Mouse (Mus musculus) forebrain, embryonic 13.5 days (tissue): ENCODE measurements around the gene Atp1a3. TPM values are rescaled to one million over a fixed set of nuclear protein-coding genes. Genes with fewer than 3 reads are reported as not detected.

Experiments
- ATAC-seq: fragments of 200-750 bp; cut with Nextera tagmentation; 2 replicates; pipeline ENCODE4 v1.8.0; 2017
- H3K27ac ChIP-seq: fragments of 300-500 bp; sonication (generic); 2 replicates; pipeline ENCODE4 v1.5.1; 2015; ENCODE audit warnings: inconsistent platforms, mild to moderate bottlenecking, moderate library complexity
- H3K27me3 ChIP-seq: fragments of 300-500 bp; sonication (generic); 2 replicates; pipeline ENCODE4 v1.6.1; 2015; ENCODE audit warnings: mild to moderate bottlenecking, inconsistent platforms
- H3K36me3 ChIP-seq: fragments of 300-500 bp; sonication (generic); 2 replicates; pipeline ENCODE4 v1.6.1; 2015; ENCODE audit warnings: mild to moderate bottlenecking, inconsistent platforms; ENCODE audit not compliant: poor library complexity, severe bottlenecking
- H3K4me1 ChIP-seq: fragments of 300-500 bp; sonication (generic); 2 replicates; pipeline ENCODE4 v1.6.1; 2015; ENCODE audit warnings: inconsistent platforms
- H3K4me2 ChIP-seq: fragments of 300-500 bp; sonication (generic); 2 replicates; pipeline ENCODE4 v1.6.1; 2015; ENCODE audit warnings: inconsistent platforms, mild to moderate bottlenecking, moderate library complexity
- H3K4me3 ChIP-seq: fragments of 300-500 bp; sonication (generic); 2 replicates; pipeline ENCODE4 v1.5.1; 2015; ENCODE audit warnings: mild to moderate bottlenecking, inconsistent platforms
- H3K9ac ChIP-seq: fragments of 300-500 bp; sonication (generic); 2 replicates; pipeline ENCODE4 v1.6.1; 2015; ENCODE audit warnings: mild to moderate bottlenecking, inconsistent platforms
- H3K9me3 ChIP-seq: fragments of 300-500 bp; sonication (generic); replicated peaks from 2 replicates; pipeline ENCODE4 v1.6.1; 2016; ENCODE audit warnings: inconsistent platforms
- WGBS: fragments of 180-500 bp; shearing (Covaris S2); methylation state at CpG from one replicate; pipeline ENCODE4 v1.1.7; 2015; 5-methylcytosine and 5-hydroxymethylcytosine counted together
- polyA plus RNA-seq: library from polyadenylated mRNA; unstranded; fragments of >200 nt; fragmentation: Nextera tagmentation; extraction: Ambion mirVana; gene quantifications from 2 replicates; pipeline ENCODE4 v1.2.1, GENCODE M21; 2015

Gene Atp1a3
- polyA plus RNA-seq, 1 experiment from 2014 or later: 95.0 TPM

DNA sequence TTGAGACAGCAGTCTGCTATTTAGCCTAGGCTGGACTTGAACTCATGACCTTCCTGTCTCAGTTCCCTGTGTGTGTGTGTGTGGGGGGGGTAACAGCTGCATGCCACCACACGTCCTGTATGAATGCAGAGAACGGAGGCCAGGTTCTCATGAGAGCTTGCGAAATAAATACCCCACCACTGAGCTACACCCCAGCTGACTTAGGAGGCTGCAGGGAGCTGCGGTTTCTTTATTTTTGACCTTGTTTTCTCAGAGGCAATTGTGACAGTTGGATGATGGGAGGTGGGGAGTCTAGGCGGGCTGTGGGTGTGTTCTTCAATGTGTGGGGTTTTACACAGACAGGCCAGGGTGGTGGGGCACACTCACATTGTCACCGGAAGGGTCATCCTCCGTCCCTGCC, 5.5 kb downstream of the Atp1a3 start:
- no peak overlapping the region for H3K27ac ChIP-seq
- ATAC-seq: no peak
- H3K4me1 ChIP-seq: peaks cover 25% of the 10 kb centered on the region
- H3K9ac ChIP-seq: no peak overlapping the region
- H3K4me2 ChIP-seq: no peak overlapping the region
- H3K9me3 ChIP-seq: no peaks in the 10 kb centered on the region
- H3K36me3 ChIP-seq: peaks cover 50% of the 10 kb centered on the region
- 80% methylated on average over 7 of the region's 7 CpGs for WGBS
- peaks cover 3% of the 10 kb centered on the region; the same call in 1 of the 2 replicates for H3K27me3 ChIP-seq
- H3K4me3 ChIP-seq: no peak overlapping the region

- no peak overlapping the region for H3K4me3 ChIP-seq
- H3K9ac ChIP-seq: no peak overlapping the region
- H3K4me1 ChIP-seq: no peaks in the 10 kb centered on the region
- 82% methylated on average over 6 of the region's 6 CpGs for WGBS
- no peak overlapping the region for H3K4me2 ChIP-seq
- H3K27ac ChIP-seq: no peak overlapping the region
- ATAC-seq: no peak
- no peaks in the 10 kb centered on the region for H3K27me3 ChIP-seq
- H3K9me3 ChIP-seq: no peaks in the 10 kb centered on the region
- H3K36me3 ChIP-seq: peaks cover 92% of the 10 kb centered on the region
Observed at GRCm38 (mm10) chr7:24993081-24993480, 12.7 kb downstream of the Atp1a3 start.

DNA sequence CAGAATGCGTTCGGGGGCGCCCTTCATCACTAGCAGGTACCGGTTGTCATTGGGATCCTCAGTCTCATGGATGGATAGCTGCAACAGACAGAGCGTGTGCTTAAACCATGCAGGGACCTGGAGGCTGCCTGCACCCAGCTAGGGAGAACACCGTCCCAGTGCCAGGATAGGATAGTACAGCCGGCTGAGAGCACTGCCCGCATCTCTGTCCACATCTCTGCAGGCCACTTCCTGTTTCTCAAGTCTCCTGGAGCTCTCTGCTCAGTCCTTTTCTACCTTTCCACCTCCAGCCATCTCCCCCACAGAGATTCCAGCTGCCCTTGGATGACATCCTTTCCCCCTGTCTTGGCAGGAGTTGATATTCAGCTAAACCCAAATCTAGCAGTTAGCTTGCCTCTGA, 15.3 kb downstream of the Atp1a3 start:
- H3K27me3 ChIP-seq: no peaks in the 10 kb centered on the region
- H3K4me2 ChIP-seq: no peak overlapping the region
- ATAC-seq: no peak
- H3K9me3 ChIP-seq: no peaks in the 10 kb centered on the region
- no peak overlapping the region for H3K27ac ChIP-seq
- no peaks in the 10 kb centered on the region for H3K4me1 ChIP-seq
- H3K36me3 ChIP-seq: peaks cover 96% of the 10 kb centered on the region
- H3K9ac ChIP-seq: no peak overlapping the region
- no peak overlapping the region for H3K4me3 ChIP-seq
- 80% methylated on average over 8 of the region's 8 CpGs for WGBS

GRCm38 (mm10) chr7:24987941-24988340, 17.8 kb downstream of the Atp1a3 start:
- Histone ChIP-seq H3K27ac (no peak overlapping the region), H3K36me3 (peaks cover 94% of the 10 kb centered on the region), H3K4me2 (no peak overlapping the region), H3K4me3 (no peak overlapping the region), H3K9ac (no peak overlapping the region), H3K4me1 (no peaks in the 10 kb centered on the region), H3K27me3 (no peaks in the 10 kb centered on the region), H3K9me3 (no peaks in the 10 kb centered on the region)
- no peak for ATAC-seq
- 90% methylated on average over 14 of the region's 14 CpGs for WGBS

- H3K4me2 ChIP-seq: no peak overlapping the region
- no peaks in the 10 kb centered on the region for H3K4me1 ChIP-seq
- no peaks in the 10 kb centered on the region for H3K9me3 ChIP-seq
- ATAC-seq: no peak
- WGBS: 70% methylated on average over 5 of the region's 5 CpGs
- peaks cover 95% of the 10 kb centered on the region for H3K36me3 ChIP-seq
- no peaks in the 10 kb centered on the region for H3K27me3 ChIP-seq
- H3K27ac ChIP-seq: no peak overlapping the region
- H3K9ac ChIP-seq: no peak overlapping the region
- no peak overlapping the region for H3K4me3 ChIP-seq
Observed at GRCm38 (mm10) chr7:24985799-24986198, 20.0 kb downstream of the Atp1a3 start.

- Histone ChIP-seq H3K27me3 (no peaks in the 10 kb centered on the region), H3K4me2 (no peak overlapping the region), H3K9ac (no peak overlapping the region), H3K27ac (no peak overlapping the region), H3K4me1 (no peaks in the 10 kb centered on the region), H3K36me3 (peaks cover 95% of the 10 kb centered on the region), H3K9me3 (no peaks in the 10 kb centered on the region), H3K4me3 (no peak overlapping the region)
- 93% methylated on average over 2 of the region's 2 CpGs for WGBS
- no peak for ATAC-seq
Observed at GRCm38 (mm10) chr7:24984307-24984706, 21.5 kb downstream of the Atp1a3 start.

DNA sequence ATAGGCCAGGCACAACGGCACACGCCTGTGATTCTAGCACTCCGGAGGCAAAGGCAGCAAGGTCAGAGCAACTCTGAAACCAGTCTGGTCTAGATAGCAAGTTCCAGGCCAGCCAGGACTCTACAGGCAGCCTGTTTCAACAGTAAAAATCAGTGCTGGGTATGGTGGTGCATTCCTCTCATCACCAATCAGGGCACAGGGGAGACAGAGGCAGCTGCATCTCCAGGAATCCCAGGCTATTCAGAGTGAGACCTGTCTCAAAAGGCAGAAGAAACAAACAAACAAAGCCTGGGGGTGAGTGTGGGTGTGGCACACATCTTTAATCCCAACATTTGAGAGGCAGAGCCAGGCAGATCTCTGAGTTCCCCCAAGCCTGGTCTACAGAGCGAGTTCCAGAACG, 22.4 kb downstream of the Atp1a3 start:
- WGBS: 94% methylated on average over 5 of the region's 5 CpGs
- Histone ChIP-seq H3K27me3 (no peaks in the 10 kb centered on the region), H3K4me2 (no peak overlapping the region), H3K9ac (no peak overlapping the region), H3K4me3 (no peak overlapping the region), H3K4me1 (no peaks in the 10 kb centered on the region), H3K9me3 (no peaks in the 10 kb centered on the region), H3K36me3 (peaks cover 95% of the 10 kb centered on the region), H3K27ac (no peak overlapping the region)
- ATAC-seq: no peak

GRCm38 (mm10) chr7:24980439-24980838, 25.3 kb downstream of the Atp1a3 start:
- H3K27me3 ChIP-seq: no peaks in the 10 kb centered on the region
- H3K9me3 ChIP-seq: no peaks in the 10 kb centered on the region
- no peak overlapping the region for H3K9ac ChIP-seq
- no peak for ATAC-seq
- peaks cover 77% of the 10 kb centered on the region for H3K36me3 ChIP-seq
- H3K4me3 ChIP-seq: no peak overlapping the region
- H3K4me2 ChIP-seq: no peak overlapping the region
- H3K27ac ChIP-seq: no peak overlapping the region
- H3K4me1 ChIP-seq: no peaks in the 10 kb centered on the region
- 79% methylated on average over 7 of the region's 7 CpGs for WGBS

- peaks cover 64% of the 10 kb centered on the region for H3K36me3 ChIP-seq
- 90% methylated on average over 7 of the region's 7 CpGs for WGBS
Observed at GRCm38 (mm10) chr7:24978781-24979180, 27.0 kb downstream of the Atp1a3 start.

DNA sequence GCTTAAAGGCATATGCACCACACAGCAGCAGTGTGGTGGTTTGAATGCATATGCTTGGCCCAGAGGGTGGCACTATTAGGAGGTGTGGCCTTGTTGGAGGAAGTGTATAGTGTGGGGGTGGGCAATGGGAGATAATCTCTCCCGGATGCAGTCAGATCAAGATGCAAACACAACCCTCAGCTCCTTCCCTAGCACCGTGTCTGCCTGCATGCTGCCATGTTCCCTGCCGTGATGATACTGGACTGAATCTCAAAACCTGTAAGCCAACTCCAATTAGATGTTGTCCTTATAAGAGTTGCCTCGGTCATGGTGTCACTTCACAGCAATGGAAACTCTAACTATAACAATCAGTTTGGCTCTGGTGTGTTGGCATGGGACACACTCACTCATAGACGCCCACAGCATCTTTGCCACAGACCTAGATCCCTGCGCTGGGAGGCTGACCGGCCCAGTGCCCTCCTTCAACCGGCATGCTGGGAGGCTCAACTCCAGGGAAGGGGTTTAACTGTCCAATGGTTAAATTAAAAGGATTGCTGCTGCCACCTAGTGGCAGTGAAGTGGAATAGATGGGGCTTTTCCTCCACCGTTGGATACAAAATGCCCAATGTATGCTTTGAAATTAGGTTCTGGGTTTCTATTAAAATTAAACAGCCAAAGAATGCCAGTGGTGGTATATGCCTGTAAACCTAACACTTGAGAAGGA, 30.7 kb downstream of the Atp1a3 start:
- Histone ChIP-seq H3K4me1 (peaks cover 10% of the 10 kb centered on the region), H3K27me3 (no peaks in the 10 kb centered on the region), H3K4me3 (no peak overlapping the region), H3K9me3 (no peaks in the 10 kb centered on the region), H3K9ac (no peak overlapping the region), H3K27ac (no peak overlapping the region), H3K4me2 (no peak overlapping the region), H3K36me3 (peaks cover 28% of the 10 kb centered on the region)
- ATAC-seq: no peak
- WGBS: 34% methylated on average over 9 of the region's 9 CpGs

More at GRCm38 (mm10) chr7:24978781-24979180, 27.0 kb downstream of the Atp1a3 start:
- Histone ChIP-seq H3K27ac (no peak overlapping the region), H3K4me3 (no peak overlapping the region), H3K4me2 (no peak overlapping the region), H3K9ac (no peak overlapping the region; the same call in 1 of the 2 replicates), H3K4me1 (no peaks in the 10 kb centered on the region), H3K27me3 (no peaks in the 10 kb centered on the region), H3K9me3 (no peaks in the 10 kb centered on the region)
- no peak for ATAC-seq

GRCm38 (mm10) chr7:24973902-24974301, 31.9 kb downstream of the Atp1a3 start:
- H3K9me3 ChIP-seq: no peaks in the 10 kb centered on the region
- peaks cover 10% of the 10 kb centered on the region for H3K4me1 ChIP-seq
- H3K27me3 ChIP-seq: no peaks in the 10 kb centered on the region
- H3K9ac ChIP-seq: no peak overlapping the region
- no peak overlapping the region for H3K27ac ChIP-seq
- peaks cover 17% of the 10 kb centered on the region for H3K36me3 ChIP-seq
- no peak overlapping the region for H3K4me3 ChIP-seq
- H3K4me2 ChIP-seq: no peak overlapping the region
- no peak for ATAC-seq
- WGBS: 82% methylated on average over 5 of the region's 5 CpGs

DNA sequence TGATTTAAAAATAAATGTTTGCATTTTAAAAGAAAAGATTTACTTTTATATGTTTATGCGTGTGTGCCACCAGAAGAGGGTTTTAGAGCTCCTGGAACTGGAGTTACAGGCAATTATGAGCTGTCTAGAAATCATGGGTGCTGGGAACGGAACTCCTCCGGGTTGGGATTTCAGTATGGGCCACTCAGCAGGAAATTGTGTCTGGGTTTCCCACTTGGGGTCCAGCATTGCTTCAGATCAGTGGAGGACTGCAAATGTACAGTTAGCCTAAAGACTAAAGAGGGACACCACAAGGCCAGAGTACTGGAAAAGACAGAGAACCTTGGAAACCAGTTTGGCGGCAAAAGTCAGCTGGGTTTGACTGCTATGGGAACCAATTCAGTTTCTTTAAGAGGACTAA, 32.5 kb downstream of the Atp1a3 start:
- WGBS: 87% methylated on average over 4 of the region's 4 CpGs
- H3K27ac ChIP-seq: no peak overlapping the region
- peaks cover 10% of the 10 kb centered on the region for H3K4me1 ChIP-seq
- no peak overlapping the region for H3K9ac ChIP-seq
- no peak overlapping the region for H3K4me3 ChIP-seq
- H3K4me2 ChIP-seq: no peak overlapping the region
- H3K9me3 ChIP-seq: no peaks in the 10 kb centered on the region
- peaks cover 10% of the 10 kb centered on the region for H3K36me3 ChIP-seq
- ATAC-seq: no peak
- H3K27me3 ChIP-seq: no peaks in the 10 kb centered on the region
